Mouse (Mus musculus) liver, adult 2 months (tissue): ENCODE data around the gene Pwwp2a.

Experiments
- CTCF ChIP-seq: fragments of 200-500 bp; IDR thresholded peaks from 2 replicates; pipeline ENCODE4 v1.5.1; 2011; ENCODE audit warnings: low read depth, low read length, control low read depth
- POLR2A ChIP-seq: fragments of 200-500 bp; IDR thresholded peaks from 2 replicates; pipeline ENCODE4 v1.6.1; 2011; ENCODE audit warnings: low read length, control low read depth; ENCODE audit not compliant: insufficient read depth; ENCODE audit errors: extremely low read depth

GRCm38 (mm10) chr11:43708409-43708808, 26.6 kb downstream of the Pwwp2a start:
- TF ChIP-seq CTCF (no peak), POLR2A (no peak)
